Mouse (Mus musculus): ENCODE data around the gene Adarb1.

Adarb1 gene

DNA sequence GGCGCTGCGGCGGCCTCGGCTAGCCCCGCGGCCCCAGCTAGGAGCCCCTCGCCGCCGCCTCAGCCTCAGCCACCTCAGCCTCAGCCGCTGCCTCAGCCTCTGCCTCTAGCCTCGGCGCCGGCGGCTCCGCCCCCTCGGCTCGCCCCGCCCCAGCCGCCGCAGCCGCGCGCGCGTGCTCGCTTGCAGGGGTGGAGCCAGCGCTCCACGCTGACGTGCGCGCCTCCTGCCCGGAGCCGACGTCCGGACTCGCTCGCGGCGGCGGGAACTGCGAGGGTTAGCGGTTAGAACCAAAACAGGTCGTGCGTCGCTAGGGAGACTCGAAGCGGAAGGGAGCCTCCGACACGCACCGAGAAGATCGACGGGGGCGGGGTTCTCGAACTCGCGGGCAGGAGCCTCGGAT is at the start of gene Adarb1:
Gene Adarb1, minus strand, starts transcription at position 133 of the 400 bp plus-strand sequence.
- peak; percentile 93 for DNase-seq (ENCODE audit: low read depth, low spot score)

DNA sequence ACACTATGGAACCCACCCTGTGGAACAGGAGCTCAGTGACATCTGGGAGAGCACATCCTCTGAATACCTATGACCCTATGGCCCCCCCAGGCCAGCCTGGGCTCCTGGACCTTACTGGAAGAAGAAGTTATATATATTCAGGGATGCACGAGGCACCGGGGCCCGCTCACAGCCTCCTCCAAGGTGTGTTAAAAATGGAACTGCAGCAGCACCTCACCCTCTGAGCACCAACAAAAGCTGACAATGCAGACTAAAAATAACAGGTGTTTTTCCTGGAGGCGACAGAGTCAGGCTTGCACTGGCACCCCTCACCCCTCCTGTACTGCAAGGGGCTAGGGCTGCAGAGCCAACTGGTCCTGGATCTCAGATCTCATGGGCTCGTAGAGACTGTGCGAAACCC is 49.3 kb upstream of the Adarb1 start:
- no peak for DNase-seq (ENCODE audit: low read depth, low spot score)

DNA sequence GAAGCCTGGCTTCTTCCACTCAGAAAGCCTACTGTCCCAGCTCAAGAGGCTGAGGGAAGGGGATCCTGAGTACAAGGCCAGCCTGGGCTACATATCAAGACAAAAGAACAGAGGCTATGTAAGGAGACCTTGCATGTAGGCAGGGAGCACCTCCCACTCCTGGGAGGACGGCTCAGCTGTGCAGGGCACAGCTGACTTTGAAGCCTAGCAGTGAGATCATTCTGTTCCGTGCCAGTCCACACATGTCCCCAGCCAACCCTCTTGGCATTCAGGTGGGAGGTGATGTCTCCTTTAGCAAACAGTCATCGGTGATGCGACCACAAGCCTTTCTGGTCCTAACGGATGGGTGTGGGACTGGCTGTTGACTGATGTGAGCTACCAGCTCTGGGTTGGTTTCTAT is 47.8 kb upstream of the Adarb1 start:
- DNase-seq (ENCODE audit: low read depth, low spot score): no peak

DNA sequence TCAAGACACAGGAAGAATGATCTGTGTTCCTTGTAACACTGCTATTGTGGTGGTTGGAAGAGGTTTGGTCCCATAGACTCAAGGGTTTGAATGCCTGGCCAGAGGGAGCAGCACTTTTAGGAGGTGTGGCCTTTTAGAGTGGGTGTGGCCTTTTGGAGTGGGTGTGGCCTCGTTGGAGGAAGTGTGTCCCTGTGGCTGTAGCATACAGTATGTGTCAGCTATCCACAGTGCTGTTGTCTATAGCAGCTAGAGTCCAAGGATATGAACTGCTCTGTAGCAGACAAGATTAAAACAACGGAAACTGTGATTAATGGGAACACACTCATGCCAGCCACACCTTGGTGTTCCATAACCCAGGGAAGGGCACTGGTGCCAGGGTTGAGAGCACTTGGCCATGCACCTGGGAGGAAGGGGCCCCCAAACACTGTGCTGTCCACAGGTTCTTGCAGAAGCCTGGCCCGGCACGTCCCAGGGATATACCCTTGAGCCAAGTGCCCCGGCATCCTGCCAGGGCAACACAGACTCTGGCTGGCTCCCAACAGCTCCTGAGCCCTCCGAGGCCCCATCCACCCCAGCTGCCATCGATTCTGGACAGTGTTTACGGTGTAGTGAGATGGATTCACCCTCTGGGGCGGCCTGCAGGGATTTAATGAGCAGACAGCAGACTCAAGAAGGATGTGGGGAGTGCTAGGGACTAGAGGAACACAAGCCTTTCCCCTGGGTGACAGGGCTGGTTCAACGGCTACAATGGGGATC is 46.3 kb upstream of the Adarb1 start:
- DNase-seq (ENCODE audit: low read depth, low spot score): peak; percentile 60

DNA sequence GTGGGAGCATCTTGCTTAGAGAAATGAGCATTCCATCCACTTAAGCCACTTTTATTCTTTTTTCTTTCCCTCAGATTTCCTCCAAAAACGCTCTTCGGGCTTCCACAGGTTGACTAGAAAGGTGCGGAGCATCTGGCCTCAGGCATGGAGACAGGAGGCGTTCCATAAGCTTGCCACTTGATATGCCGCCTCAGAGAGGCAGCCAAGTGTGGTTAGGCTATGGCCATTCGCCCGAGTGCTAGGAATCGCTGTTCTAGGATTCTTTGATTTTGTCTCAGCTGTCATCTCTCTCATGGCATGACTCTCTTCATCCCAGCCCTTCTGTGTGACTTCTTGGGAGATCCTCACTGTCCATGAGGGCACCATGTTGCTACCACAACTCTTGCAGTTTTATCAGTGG is 43.1 kb upstream of the Adarb1 start:
- DNase-seq (ENCODE audit: low read depth, low spot score): no peak

DNA sequence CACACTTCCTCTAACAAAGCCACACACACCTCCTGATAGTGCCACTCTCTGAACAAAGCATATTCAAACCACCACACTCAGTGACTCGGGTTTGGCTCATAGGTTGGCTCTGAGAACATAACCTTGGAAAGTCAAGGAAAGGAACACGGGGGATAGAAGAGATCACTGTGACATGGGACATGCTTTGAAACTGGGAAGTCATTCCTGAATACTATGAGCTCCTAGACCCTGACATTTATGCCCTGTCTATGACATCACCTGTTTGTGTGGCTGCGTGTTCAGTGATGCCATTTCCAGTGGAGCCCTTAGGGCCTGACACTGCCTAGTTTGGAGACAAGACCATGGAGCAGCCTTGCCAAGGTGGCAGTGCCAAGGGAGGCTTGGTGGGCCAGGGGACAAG is 39.6 kb upstream of the Adarb1 start:
- no peak for DNase-seq (ENCODE audit: low read depth, low spot score)

DNA sequence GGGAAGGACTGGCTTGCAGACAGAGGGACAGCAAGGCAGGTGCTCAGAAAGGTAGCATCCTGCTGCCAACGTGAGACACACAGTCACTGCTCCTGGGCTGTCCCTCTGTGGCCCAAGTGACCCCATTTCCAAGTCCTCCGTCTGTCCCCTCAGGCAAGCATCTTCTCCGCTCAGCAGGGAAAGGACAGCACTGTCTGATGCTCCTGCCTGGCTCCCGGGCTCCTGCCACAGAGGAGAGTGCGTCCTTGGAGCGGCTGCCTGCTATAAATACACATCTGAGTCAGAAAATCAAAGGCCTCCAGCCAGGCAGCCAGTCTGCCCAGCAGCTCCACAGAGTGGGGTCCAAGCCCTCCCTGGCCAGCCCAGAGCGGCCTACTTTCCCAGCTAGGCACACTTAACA is 38.4 kb upstream of the Adarb1 start:
- no peak for DNase-seq (ENCODE audit: low read depth, low spot score)

DNA sequence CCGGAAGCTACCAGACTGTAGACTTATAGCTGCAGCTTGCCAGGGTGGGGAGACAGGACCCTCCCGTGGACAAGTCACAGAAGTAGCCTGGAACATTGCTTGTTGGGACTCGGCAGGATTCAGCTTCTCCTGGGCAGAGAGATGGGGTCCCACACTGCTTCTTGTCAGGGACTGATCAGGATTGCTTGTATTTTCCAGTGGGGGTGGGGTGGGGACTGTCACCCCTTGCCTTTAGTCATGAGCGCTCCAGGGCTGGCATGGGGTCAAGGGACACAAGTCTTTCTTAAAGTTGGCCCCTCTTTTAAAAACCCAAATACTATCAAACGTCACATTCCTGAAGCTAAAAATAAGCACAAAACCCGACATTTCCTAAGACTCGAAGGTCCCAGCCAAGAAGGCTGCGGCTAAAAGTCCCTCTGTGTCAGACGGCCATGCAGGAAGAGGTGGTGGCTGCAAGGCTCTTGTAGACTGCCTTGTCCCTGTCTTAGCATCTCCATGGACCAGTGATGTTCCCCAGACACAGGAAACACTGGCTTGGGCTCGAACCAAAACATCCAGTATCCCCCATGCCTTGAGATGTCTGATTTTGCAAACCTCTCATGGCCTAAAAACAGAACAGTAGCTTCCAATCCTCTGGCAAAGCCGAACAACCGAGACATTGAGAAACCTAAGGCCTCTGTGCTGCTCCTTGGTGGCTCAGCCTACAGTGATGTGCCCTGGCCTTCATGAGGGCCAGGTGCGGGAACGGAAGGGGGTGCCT is 37.4 kb upstream of the Adarb1 start:
- no peak for DNase-seq (ENCODE audit: low read depth, low spot score)

DNA sequence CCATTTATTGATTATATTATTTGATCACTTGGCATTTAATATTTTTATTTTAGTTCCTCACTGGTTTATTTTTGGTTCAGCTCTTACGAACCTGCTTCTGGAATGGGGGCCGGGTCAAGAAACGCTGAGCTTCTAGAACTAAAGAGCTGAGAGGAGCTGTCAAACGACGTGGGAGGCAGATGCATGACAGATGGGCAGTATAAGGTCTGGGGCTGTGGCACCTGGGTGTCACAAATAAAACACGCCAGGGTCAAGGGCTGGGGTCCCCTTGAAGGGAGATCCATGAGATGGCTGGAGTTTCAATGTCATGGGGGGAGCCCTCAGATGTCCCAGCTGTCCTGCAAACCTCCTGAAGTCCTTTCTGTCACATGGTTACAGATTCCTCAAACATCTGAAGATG is 36.7 kb upstream of the Adarb1 start:
- DNase-seq (ENCODE audit: low read depth, low spot score): no peak

DNA sequence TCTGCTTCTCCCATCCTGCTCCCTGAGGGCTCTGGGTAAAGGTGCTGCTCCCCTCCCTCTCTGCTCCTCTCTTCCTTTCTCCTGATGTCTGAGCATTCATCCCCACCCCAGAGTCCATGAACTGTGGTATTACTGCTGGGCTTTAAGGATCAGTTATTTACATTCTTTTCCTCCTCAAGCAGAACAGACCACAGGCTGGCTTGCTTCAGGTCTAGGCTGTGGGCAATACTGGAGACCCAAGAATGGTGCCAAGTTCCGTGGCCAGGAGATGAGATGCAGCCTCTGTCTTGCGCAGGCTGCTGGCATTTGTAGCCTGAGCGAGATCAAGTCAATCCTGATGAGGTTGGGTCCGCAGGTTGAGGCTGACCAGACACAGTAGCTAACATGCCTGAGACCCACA is 33.8 kb upstream of the Adarb1 start:
- DNase-seq (ENCODE audit: low read depth, low spot score): no peak

DNA sequence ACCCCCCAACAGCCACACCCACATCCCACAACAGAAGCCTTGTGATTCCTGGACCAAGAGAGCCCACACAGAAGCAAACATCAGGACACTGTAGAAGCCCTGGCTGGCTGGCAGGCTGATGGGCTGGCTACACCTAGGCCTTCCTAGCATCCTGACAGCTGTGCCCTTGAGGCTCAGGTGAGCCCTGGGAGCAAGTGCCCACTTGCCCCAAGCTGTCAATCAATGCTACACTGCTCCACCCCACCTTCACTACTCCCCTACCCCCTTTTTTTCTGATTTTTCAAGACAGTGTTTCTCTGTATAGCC is 32.0 kb upstream of the Adarb1 start:
- no peak for DNase-seq (ENCODE audit: low read depth, low spot score)

DNA sequence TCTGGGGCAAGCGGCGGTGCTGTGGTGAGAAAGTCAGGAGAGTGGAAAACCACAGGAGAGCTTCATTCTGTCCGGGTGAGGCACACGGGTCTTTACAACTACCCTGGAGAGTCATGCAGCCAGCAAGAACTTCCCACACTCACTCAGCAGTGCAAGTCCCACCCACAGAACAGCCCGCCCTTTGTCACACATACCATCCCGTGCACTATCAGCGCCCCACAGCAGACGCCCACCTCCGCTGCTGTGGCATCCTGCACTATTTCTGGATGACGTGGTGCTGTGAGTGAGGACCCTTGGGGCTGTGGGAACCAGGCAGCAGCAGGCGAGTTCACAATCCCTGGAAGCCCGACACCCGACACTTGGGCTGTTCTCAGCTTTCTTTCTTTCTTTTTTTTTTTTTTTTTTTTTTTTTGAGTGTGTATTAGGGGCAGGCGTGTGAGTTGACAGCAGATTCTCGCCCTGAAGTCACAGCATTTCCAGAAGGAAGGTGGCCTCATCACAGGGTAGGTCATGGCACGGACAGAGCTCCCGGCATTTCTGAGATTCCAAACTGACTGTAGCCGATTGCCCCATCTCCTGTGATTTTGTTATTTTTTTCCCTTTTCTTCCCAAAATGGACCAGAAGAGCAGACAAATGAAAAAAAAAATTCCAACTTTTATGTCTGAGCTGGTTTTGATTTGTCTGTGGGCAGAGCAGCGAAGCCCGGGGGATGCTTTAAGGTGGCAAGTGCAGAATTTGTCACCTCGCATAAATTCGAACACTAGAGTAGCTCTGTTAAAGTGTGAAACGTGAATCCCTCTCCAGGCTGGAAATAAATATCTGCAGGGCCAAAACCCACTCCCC is 31.5 kb upstream of the Adarb1 start:
- no peak for DNase-seq (ENCODE audit: low read depth, low spot score)

DNA sequence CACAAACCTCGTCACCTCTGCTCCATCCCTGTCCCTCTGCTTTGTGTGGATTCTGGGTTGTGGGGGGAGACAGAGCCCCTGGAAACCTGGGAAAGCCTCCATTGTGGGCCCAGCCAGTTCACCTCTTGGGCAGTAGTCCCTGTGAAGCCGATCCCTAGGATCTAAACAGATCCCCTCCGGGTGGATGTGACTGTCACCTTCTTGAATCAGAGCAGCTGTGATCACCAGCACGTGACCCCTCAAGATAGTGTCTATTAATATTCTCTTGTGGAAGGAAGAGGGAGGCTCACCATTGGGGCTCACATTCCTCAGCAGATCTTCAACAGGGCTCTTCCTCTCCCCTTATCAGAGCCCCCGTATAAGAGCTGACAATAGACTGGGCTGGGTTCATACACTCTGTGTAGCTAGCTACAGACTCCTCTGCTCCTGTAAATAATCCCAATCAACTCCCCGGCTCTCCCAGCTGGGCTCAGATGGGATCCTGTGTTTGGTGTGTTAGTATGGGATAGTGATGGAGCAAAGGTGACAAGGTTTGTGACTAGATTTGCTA is 30.7 kb upstream of the Adarb1 start:
- no peak for DNase-seq (ENCODE audit: low read depth, low spot score)

DNA sequence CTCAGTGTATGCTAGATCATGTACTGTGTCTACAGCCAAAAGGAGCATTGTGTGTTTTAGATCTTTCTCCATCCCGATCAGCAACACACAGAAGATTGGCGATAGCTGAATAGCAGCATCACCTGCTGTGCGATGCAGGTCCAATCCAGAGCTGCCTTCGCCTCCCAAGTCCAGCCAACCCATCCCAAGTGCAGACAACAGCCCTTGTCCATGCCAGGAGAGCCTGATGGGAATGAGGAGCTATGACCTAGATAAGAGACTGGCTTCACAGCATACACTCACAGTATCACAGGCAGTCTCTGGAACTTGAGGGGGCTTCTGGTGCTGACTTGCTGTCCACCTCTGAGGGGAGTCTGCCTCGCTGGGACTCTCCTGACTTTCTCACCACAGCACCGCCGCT is 30.1 kb upstream of the Adarb1 start:
- no peak for DNase-seq (ENCODE audit: low read depth, low spot score)

DNA sequence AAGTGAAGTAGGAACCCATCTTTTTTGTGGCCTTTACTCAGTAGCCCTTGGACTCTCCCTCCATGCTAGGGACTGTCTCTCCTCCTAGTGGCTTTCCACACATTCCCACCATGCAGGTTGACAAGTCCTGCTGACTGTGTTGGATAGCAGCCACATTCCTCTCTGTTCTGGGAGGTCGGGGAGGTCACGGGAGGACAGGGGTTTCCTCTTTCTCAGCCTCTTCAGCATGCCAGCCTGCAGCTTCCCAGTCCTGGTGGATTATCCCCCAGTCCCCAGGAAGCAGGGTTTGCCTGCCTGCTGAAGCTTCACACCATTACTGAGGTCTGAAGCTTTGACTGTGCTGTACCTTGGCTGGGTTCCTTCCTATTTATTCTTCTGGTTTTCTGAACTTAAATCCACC is 29.7 kb upstream of the Adarb1 start:
- peak; percentile 25 for DNase-seq (ENCODE audit: low read depth, low spot score)

DNA sequence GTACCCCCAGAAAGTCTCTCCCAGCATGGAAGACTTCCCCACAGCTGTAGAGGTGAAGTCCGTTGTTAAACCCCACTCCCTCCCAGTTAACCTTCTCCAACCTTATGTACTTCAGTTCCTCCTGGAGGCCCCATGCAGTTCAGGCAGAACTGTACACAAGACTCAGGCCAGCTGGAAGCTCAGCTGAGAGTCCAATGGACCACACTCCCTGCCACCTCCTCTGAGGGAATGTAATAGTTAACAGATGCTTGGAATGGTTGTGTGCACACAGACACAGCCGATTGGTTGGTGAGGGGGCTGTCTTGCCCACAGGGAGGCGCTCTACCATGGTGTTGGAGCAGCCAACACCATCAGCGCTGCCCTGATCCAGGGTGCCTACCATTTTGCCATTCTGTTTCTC is 24.2 kb upstream of the Adarb1 start:
- peak; percentile 18 for DNase-seq (ENCODE audit: low read depth, low spot score)

DNA sequence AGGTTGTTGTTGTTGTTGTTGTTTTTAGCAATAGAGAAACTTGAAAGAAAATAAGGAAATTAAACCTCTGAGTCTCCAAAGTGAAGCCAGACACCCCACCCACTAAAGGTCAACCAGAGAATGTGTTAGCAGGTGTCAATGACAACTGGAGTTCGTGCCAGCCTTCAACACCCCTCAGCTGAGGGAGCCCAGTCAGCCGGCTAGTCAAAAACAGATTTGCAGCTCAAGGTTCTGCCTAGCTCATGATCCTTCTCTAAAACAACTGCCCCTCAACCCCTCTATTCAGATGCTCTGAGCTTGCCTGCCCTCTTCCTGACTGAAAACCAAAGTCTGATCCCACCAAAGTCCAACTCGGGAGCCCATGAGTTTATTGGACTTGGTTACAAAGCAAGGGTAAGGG is 23.7 kb upstream of the Adarb1 start:
- DNase-seq (ENCODE audit: low read depth, low spot score): no peak

DNA sequence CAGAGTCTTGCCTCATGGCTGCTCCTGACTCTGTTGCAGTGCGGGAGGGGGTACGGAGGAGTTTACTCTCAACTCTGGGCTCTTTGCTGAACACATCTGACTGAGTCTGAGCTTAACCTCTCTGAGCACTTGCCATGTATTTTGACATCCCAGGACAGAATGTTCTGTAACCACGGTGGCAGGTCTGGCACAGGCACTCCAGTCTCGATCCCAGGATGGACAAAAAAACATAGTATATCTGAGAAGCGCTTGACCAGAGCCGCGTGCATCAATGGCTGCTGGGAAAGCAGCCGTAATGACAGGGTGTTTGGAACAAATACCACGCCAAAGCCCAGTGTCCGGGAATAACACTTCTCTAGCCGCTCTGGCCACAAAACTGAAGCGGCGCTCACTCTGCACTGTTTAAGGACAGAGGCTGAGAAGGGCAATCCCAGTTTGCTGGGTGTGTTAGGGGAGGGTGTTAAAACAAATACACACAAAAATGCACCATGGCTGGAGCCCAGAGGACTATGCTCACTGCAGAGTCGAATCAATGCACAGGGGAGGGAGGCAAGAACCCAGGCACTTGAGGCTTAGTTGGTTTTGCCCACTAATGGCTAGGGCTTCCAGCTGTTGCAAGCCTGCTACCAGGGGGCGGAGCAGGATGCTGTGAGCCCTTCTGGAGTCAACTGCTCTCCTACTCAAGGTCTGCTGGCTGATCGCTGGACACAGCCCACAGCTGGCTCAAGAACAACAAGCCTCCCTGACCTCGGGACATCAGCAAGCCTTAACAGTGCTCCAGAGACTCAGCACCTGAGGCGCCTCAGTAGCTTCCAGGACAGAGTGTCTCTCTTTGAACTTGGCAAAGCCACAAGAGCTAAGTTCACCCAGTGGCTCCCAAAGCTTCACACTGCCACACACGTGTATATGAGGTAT is 23.0 kb upstream of the Adarb1 start:
- DNase-seq (ENCODE audit: low read depth, low spot score): no peak

DNA sequence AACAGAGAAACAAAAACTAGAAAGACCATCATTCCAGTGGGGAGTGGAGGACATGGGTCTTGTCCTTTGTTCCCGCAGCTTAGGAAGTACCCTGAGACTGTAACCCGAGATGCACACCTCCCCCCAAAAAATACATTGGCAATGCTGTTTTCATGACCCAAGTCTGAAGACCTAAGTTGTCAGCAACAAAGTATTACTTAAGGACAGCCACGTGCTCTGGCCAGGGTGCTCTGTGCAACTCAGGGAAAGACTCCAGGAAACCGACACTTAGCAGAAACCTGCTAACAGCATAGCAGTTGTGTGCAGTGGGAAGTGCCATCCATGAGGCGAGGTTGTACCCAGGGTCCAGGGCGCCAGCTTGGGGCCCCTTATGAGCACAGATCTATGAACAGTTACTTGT is 22.2 kb upstream of the Adarb1 start:
- DNase-seq (ENCODE audit: low read depth, low spot score): no peak

DNA sequence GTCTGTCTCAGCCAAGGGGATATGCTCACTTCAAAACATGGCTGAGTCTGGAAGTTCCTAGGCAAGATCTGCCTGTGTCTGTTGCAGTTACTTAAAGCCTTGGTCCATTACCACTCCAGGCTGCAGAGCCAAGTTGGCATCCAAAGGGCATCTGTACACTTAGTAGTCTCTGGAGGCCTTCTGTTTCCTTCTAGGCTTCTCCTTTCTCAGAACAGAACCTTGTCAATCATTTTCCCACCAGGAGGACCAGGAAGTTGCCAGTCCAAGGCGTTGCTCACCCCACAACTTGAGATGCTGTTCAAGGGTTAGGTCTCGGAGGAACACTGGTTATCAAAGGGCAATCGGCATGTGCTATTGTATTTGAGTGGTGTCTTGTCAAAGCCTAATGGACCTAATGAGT is 21.0 kb upstream of the Adarb1 start:
- DNase-seq (ENCODE audit: low read depth, low spot score): no peak

DNA sequence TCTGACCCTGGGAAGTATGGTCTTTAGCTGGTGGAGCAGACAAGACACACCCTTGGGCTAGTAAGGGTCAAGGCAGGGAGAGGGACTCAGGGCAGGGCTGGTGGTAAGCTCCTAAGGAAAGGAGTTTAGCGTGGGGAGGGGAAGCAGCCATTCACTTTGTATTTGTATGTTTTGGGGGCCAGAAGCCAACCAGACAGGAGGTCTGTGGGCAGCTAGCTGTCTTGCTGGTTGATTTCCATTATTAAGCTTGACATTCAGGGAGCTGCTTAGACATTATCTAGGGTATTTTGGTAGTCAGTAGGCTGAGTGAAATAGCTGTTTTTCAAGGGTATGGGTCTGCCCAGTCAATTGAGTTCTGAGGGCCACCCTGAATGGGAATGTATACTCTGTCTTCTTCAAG is 20.0 kb upstream of the Adarb1 start:
- DNase-seq (ENCODE audit: low read depth, low spot score): no peak
